Mouse (Mus musculus) layer of hippocampus, adult 9-11 months (tissue): ENCODE measurements at regions not wholly inside any gene's neighbourhood (a gene's known extent, or its start where the extent isn't known, plus 50 kb on each side); places are given as distances from the start of the nearest gene placed in this dataset.
"Not testable (repeated sequence)": the region's sequence is repeated elsewhere in the genome, so short reads cannot be mapped to it uniquely, and the experiment has no call there.

ENCODE experiments used
- DNase-seq: peaks from one replicate; pipeline ENCODE4 v3.0.0; 2022

DNA sequence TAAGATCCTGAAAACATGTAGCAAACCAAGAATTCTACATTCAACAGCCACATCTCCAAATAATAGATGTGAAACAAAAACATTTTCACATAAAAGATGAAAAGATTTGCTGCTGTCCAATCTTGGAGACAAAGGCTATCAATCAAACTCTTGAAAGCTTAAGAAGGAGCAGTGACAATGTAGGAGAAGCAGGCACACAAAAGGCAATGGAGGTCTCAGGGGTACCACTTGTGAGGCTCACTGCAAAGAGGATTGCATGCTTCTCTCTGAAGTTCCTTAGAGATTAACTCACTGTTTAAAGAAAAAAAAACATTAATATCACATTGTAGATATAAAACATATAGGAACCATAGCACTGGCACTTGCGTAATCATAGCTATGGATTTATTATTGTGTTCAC lies 241.2 kb upstream of the Cntn5 start:
- no peak for DNase-seq

DNA sequence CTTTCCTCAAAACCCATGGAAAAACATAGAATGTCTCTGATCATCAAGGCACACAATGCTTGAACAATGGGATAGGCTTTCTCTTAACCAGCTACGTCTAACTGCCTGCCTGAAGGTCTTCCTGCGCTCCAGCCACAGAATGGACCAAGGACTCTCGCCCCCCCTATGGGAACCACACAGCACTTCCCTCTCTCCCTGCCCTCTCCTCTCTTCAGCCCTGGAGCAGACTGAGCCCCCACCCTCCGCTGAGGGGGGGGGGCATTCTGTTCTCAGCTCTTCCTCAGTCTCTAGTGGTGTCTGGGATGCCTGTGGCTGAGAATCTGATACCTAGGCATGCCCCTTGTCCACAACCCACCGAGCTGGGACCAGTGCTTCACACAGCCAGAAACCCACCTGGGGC lies 222.3 kb upstream of the Cntn5 start:
- no peak for DNase-seq

DNA sequence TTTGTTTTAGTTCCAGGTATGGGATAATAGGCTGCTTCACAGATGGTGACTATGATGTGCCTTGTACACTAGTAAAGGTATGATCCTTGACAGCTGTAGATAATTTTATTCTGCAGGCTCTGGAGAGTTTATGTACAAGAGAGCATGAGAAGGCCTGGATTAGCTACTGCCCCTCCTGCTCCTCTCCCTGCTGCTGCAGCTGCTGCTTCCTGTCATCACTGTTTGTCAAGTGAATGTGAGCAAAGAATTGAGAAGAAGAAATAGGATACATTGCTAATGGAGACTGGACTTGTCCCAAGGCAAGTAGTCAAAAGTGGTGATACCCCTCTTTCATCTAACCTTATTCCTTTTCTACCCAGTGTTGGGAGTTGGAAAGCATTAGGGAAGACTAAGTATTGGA lies 214.6 kb upstream of the Cntn5 start:
- DNase-seq = no peak

- DNase-seq = not testable (repeated sequence)
Observed at GRCm38 (mm10) chr9:11107828-11108227, 203.3 kb upstream of the Cntn5 start.

DNA sequence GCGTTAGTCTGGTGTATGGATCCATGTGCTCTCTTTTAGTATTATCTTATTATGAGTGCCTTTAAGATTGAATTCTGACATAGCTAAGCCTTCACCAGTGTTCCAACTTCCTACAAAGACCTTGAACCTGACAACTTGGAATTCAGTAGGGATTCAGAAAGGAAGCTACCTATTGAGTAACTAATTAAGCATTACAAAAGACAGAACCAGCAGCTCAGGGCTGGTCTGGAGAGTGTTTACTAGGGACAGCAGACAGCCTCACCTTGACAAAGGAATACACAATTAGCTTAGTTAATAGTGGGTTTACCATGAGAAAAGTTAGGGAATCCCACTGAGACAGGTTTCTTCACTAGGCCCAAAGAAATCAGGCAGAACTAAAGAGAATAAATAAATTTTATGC lies 202.6 kb upstream of the Cntn5 start:
- not testable (repeated sequence) for DNase-seq

DNA sequence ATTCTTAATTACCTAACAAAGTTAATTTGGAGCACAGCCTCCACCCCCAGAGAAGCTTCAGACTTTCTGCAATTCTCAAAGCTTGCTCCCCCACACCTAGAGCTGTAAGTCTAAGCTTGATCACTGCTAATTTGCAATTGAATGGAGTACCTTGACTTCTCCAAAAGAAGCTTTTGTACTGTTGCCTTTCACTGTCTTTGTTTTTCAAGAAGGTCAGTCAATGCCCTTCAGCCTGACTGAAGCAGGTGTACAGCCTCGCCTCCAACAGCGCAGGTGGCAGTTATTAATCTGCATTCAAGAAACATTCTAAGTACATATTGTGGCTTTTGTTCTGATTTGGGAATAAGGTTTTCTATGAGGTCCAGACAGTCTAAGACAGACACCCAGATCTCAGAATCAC lies 201.7 kb upstream of the Cntn5 start:
- no peak for DNase-seq

GRCm38 (mm10) chr9:11103448-11103847 lies 198.9 kb upstream of the Cntn5 start:
- no peak for DNase-seq

GRCm38 (mm10) chr9:11092874-11093273 lies 188.3 kb upstream of the Cntn5 start:
- no peak for DNase-seq

DNA sequence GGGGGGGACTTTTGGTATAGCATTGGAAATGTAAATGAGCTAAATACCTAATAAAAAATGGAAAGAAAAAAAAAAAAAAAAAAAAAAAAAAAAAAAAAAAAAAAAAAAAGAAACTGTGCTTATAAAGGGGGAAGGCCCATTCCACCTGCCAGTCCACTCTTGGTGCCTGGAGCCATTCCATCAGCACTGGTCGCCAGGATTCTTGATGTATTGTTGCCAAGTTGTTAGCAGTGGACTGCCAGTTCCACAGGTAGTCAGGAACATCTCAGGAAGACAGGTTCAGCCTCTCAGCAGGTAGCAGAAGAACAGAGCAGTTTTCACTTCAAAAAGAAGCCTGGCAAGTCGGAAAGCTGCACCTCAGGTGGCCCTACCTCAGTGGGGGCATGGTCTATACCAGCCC lies 162.6 kb upstream of the Cntn5 start:
- DNase-seq = not testable (repeated sequence)

- peak; percentile 16 for DNase-seq
Observed at GRCm38 (mm10) chr9:11062856-11063255, 158.3 kb upstream of the Cntn5 start.
